Mouse (Mus musculus) megakaryocyte, embryonic 14.5 days (primary cell): ENCODE data around the gene Iffo2. TPM values are rescaled to one million over a fixed set of nuclear protein-coding genes. Genes with fewer than 3 reads are reported as not detected.

Experiments
- H3K27me3 ChIP-seq: replicated peaks from 2 replicates; pipeline ENCODE3; 2012; ENCODE audit warnings: inconsistent platforms
- H3K36me3 ChIP-seq: replicated peaks from 2 replicates; pipeline ENCODE3; 2012; ENCODE audit warnings: low read length, inconsistent platforms, mixed read lengths
- H3K4me1 ChIP-seq: 2 replicates; pipeline ENCODE4 v1.6.1; 2012; ENCODE audit warnings: inconsistent platforms
- H3K4me3 ChIP-seq: replicated peaks from 2 replicates; pipeline ENCODE3; 2012; ENCODE audit warnings: moderate library complexity, mild to moderate bottlenecking, inconsistent platforms
- H3K9me3 ChIP-seq: 2 replicates; pipeline ENCODE4 v1.6.1; 2012; ENCODE audit warnings: inconsistent platforms
- FLI1 ChIP-seq: IDR thresholded peaks from 2 replicates; pipeline ENCODE4 v1.6.1; 2012; ENCODE audit warnings: low read length, inconsistent platforms, mixed read lengths
- GATA1 ChIP-seq: IDR thresholded peaks from 3 replicates; pipeline ENCODE4 v1.6.1; 2012; ENCODE audit warnings: mixed read lengths, low read length, inconsistent platforms, borderline replicate concordance
- polyA plus RNA-seq: library from polyadenylated mRNA; stranded (reverse); fragments of >175 nt; gene quantifications from 2 replicates; pipeline ENCODE4 v1.2.3, GENCODE M21; 2012; ENCODE audit warnings: low replicate concordance; ENCODE audit not compliant: insufficient read depth

Iffo2 gene
- polyA plus RNA-seq, 1 experiment = 1.8 TPM

DNA sequence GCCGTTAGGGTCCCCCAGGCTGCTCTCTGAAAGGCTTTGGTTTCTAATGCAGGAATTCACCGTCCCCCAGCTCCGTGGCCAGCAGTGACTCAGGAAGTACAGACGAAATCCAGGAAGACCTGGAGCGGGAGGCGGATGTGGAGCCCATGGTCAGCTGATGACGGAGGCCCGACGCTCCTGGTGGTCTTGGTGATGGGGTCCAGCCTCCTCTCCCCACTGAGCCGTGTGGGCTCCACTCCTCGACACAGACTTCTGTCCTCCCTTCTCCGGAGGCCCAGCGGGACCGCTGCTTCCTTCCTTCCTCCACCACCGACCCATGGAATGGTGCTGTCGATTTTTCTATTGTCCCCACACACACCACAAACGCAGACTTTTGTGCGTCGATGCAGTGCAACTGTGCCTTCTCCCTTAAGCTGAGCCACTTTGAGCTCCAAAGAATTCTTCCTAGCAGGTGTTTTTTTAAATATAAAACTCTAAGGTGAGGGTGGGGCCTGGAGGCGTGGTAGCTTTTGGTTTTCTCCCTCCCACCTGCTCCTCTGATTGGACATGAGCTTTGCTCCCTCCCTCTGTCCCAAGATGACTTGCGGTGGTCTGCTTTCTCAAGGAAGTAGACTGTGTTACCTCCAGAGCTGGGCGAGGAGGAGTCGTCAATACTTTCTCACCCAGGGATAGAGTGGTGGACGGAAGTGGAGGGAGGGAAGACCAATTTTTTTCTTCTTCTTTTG is 86.1 kb downstream of the Iffo2 start:
- Histone ChIP-seq H3K4me1 (peaks cover 47% of the 10 kb centered on the region), H3K9me3 (no peaks in the 10 kb centered on the region), H3K4me3 (peak overlapping the region; percentile 93), H3K27me3 (no peaks in the 10 kb centered on the region), H3K36me3 (peaks cover 12% of the 10 kb centered on the region)
- no peak for TF ChIP-seq FLI1
- TF ChIP-seq GATA1 = no peak

DNA sequence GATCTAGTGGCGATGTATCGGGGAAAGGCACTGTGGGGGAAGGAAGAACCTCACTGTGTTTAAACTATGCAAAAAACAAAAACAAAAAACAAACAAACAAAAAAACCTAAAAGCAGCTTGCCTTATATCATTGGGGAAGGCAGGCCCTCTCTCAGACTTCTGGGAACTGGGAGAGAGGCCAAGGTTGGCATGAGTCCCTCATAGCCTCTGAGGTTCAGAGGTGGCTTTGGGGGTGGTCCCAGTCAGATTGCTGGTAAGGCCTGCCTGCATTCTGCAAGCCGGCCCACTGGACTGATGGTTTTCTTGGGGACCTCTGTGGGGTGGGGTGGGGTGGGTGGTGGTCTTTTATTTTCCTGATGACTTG is 86.6 kb downstream of the Iffo2 start:
- no peak for TF ChIP-seq FLI1
- Histone ChIP-seq H3K36me3 (peaks cover 12% of the 10 kb centered on the region), H3K9me3 (no peaks in the 10 kb centered on the region), H3K4me1 (peaks cover 50% of the 10 kb centered on the region), H3K27me3 (no peaks in the 10 kb centered on the region), H3K4me3 (peak overlapping the region; percentile 93)

DNA sequence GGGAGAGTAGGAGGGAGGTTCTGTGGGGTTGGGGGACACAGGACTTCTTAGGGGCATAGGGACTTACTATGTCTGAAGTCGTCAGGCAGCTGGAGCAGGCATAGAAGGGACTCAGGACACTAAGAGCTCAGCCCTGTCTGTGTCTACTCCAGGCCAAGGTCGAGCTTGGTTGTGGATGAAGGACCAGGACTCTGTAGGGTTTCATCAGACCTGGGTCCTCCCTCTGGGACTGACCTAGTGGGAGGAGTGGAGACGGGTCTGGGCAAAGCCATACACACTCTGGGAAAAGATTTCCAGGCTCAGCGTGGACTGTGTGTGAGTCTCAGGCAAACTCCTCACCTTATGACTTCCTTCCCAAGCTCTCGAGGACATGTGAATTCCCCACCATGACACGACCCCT is 89.4 kb downstream of the Iffo2 start:
- Histone ChIP-seq H3K27me3 (peaks cover 5% of the 10 kb centered on the region), H3K4me3 (no peak overlapping the region), H3K9me3 (no peaks in the 10 kb centered on the region), H3K36me3 (no peaks in the 10 kb centered on the region), H3K4me1 (peaks cover 58% of the 10 kb centered on the region)
- no peak for TF ChIP-seq FLI1
- no peak for TF ChIP-seq GATA1

DNA sequence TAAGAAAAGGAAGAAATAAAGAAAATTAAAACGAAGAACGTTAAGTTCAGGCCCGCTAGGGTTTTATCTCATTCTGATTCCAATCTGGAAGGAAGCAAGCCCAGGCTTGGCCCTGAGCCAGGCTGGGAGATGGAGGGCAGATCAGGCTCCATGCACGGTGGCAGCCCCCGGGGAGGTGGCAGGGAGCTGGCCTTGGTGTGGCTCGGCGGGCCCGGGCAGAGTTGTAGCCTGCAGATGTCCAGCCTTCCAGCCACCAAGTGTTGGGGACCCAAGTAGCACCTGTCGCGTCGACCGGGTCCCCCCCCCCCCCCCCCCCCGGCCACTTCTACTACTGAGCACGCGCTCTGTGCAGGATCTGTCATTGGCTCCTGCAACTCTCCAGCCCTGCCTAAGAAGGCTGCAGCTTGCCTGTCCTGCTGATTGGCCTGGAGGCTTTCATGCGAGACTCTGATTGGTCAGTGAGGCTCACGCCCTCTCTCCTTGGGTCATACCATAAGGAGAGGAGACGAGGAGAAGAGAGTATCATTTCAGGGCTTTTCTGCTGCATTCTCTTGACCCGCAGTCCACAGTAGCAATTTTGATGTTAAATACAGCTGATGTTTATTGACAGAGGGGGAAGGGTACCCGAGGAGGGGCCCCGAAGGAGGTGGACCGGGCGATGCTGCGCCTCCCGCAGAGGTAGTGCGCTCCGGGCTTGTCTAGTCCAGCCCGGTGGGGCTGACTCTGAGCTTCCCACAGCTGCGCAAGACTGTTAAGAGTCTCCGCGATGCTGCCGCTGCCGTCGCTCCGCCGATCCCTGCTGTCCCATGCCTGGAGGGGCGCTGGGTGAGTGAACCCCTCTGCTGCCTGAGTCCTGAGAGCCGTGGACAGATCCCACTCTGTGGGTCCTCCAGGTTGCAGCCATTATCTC is 92.3 kb downstream of the Iffo2 start, which contains the start of gene Aldh4a1:
Gene Aldh4a1, plus strand, starts transcription at position 494 of the 910 bp plus-strand sequence.
- H3K9me3 ChIP-seq = no peaks in the 10 kb centered on the region
- no peak for TF ChIP-seq GATA1
- no peak for TF ChIP-seq FLI1
- peaks cover 7% of the 10 kb centered on the region for H3K27me3 ChIP-seq
- H3K4me1 ChIP-seq = peaks cover 37% of the 10 kb centered on the region
- H3K4me3 ChIP-seq = peak within 1 kb of the TSS; percentile 98
- no peaks in the 10 kb centered on the region for H3K36me3 ChIP-seq

DNA sequence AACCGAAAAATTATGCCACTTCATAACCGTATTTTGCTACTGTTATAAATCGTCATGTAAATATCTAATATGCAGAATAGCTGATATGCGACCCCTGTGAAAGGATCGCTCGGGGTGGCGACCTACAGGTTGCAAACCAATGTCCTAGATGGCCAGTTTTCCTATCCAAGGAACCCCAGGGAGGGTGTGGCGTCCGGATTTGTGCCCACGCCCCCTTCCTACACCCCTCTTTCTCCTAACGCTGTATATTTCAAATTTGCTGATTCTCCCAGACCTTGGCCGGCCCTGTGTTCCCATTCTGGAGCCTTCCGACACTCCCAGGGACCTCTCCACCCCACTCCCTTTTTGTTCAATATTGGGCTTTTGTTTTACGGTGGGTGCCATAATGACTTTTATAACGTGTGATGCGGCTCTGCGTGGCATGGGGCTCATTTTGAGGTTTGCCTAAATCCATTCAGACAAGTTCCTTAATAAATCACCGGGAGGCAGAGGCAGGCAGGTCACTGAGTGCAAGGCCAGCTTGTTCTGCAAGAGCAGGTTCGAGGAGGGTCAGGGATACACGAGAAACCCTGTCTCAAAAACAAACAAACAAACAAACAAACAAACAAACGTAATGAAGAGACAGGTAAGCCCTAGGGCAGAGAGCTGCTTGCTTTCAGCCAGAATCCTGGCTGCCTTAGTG is 93.2 kb downstream of the Iffo2 start:
- H3K4me3 ChIP-seq = peak overlapping the region; percentile 98
- H3K4me1 ChIP-seq = peaks cover 41% of the 10 kb centered on the region
- H3K27me3 ChIP-seq = peaks cover 9% of the 10 kb centered on the region
- H3K36me3 ChIP-seq = peaks cover 3% of the 10 kb centered on the region
- TF ChIP-seq FLI1 (no peak), GATA1 (no peak)
- peaks cover 5% of the 10 kb centered on the region; the same call in 1 of the 2 replicates for H3K9me3 ChIP-seq

DNA sequence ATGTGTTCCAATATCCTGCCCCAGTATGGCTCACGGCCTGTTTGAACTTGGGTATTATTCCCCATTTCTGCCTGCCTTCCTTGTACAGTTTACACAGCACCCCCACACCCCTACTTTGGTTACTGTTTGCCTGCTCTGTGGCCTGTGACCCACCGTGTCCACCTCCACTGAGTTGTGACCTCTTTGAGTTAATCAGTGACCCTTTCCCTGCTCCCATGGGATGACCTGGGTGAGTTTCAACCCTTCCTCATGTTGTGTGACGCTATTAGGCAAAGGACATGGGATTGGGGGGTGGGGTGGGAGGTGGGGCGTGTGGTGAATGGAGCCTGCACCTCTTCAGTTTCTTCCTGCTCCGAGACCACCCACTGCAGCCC is 93.8 kb downstream of the Iffo2 start:
- Histone ChIP-seq H3K9me3 (peaks cover 11% of the 10 kb centered on the region; the same call in 1 of the 2 replicates), H3K27me3 (peaks cover 9% of the 10 kb centered on the region), H3K4me1 (peaks cover 38% of the 10 kb centered on the region), H3K36me3 (peaks cover 5% of the 10 kb centered on the region), H3K4me3 (peak overlapping the region; percentile 98)
- TF ChIP-seq GATA1 (no peak), FLI1 (no peak)

DNA sequence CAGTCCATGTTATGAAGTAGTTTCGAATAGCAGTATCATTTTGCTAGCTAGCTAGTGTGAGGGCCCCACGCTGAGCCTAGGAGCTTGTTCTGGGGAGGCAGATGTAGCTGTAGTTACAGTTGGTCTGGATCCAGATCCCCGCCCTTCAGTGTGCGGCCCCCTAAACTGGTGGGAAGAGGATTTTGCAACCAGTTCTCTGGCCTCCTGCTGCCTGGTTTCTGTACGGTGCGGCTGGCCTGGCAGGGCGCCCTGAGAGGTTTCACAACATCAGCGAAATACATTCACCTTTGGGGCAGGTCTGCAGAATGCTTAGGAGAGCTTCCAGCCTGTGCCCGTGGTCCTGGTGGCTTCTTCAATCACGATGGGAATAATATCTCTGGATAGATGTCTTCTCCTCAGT is 94.4 kb downstream of the Iffo2 start:
- H3K36me3 ChIP-seq = peaks cover 5% of the 10 kb centered on the region
- no peak for TF ChIP-seq GATA1
- peaks cover 15% of the 10 kb centered on the region; the same call in 1 of the 2 replicates for H3K9me3 ChIP-seq
- H3K4me1 ChIP-seq = peaks cover 38% of the 10 kb centered on the region
- peaks cover 12% of the 10 kb centered on the region for H3K27me3 ChIP-seq
- no peak overlapping the region for H3K4me3 ChIP-seq

DNA sequence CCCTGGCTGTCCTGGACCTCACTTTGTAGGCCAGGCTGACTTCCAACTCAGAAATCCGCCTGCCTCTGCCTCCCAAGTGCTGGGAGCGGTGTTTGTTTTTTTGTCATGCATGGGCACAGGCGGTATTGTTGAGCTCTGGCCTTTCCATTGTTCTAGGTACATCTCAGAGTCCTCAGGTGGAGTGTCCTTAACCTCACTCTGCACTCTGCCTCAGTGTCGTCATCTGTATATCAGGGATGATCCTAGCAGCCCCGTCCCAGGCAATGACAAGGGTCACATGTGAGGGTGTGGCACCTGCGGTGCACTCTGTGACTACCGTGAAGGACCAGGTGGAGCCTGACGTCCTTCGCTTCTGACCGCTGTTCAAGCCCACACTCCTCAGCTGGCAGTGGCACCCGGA is 97.0 kb downstream of the Iffo2 start:
- TF ChIP-seq GATA1 = no peak
- TF ChIP-seq FLI1 = no peak
- Histone ChIP-seq H3K4me1 (peaks cover 36% of the 10 kb centered on the region), H3K27me3 (peaks cover 17% of the 10 kb centered on the region), H3K4me3 (no peak overlapping the region), H3K36me3 (peaks cover 5% of the 10 kb centered on the region), H3K9me3 (peaks cover 15% of the 10 kb centered on the region; the same call in 1 of the 2 replicates)

DNA sequence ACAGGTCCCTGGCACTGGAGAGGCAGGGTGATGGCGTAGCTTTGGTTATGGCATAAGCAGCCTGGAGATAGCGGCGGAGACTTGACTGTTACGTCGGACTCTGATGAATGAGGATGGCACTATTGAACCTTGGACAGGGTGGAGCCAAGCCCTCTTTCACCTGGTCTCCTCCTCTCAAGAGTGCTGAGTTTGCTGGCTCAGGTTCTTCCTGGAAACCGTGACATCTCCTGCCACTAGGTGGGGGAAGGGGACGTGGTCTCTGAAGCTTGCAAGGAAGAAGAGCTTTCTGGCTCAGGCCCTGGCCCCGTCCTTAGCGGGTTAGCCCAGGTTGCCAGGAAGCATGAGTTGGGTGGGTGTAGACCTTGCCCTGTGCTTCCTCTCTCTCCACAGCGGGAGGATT is 99.8 kb downstream of the Iffo2 start:
- no peak for TF ChIP-seq FLI1
- TF ChIP-seq GATA1 = no peak
- Histone ChIP-seq H3K4me1 (peaks cover 17% of the 10 kb centered on the region), H3K9me3 (peaks cover 15% of the 10 kb centered on the region; the same call in 1 of the 2 replicates), H3K4me3 (no peak overlapping the region), H3K27me3 (peaks cover 24% of the 10 kb centered on the region), H3K36me3 (peaks cover 7% of the 10 kb centered on the region)

DNA sequence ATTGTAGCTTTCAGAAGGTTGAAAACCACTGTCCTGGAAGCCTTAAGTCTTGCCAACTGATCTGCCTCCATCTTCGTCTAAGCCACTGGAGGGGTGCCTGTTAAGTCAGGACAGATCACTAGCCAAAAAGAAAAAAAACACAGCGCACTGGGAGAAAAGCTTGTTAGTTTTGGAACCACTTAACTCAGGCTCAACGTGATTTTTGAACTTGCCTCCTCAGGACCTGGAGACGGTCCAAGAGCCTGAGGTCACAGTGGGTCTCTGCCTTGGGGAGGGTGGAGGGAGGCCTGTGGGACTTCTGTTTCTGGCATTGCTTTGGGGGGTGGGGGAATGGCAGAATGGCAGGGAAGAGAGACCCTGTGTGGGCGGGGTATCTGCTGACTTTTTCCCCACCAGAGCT is 100.8 kb downstream of the Iffo2 start:
- H3K36me3 ChIP-seq = peaks cover 17% of the 10 kb centered on the region
- H3K4me3 ChIP-seq = no peak overlapping the region
- H3K4me1 ChIP-seq = peaks cover 17% of the 10 kb centered on the region
- peaks cover 25% of the 10 kb centered on the region for H3K27me3 ChIP-seq
- H3K9me3 ChIP-seq = peaks cover 15% of the 10 kb centered on the region; the same call in 1 of the 2 replicates
- no peak for TF ChIP-seq GATA1
- no peak for TF ChIP-seq FLI1
